Comparison of ENCODE assay signal across 8 mouse cellular contexts in the genomic region with DNA sequence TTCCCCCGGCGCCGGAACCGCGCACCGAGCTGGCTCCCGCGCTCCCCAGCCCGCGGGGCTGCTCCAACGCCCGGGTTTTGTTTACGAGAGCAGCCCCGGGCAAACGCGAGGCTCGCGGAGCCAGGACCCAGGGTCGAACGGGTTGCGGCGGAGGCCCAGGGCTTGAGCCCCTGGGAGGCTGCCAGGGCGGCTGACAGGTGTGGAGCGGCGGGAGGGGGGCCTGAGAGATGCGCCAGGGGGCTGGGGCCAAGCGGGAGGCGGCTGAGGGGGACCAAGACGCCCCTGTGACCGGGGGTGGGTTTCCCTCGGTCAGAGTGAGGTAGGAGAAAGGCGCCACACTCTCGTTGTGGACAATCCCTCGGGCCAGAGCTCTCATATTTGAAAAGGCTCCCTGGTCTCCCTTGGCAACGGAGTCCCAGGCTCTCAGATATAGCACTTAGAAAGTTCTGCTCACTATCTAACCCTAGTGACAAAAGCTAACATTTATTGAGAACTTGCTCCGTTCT. TPM values are rescaled to one million over a fixed set of nuclear protein-coding genes. Genes with fewer than 3 reads are reported as not detected.
DNase-seq lines count a peak whose midpoint lies in the region; ATAC-seq and TF ChIP-seq lines count a peak whose summit lies in the region.

No protein-coding gene starts in this region.

- no peak for DNase-seq in kidney, adult 18-20 months
- peak; percentile 19 for DNase-seq in ES-CJ7 (ENCODE audit: low read depth, low spot score)
- DNase-seq in left cerebral cortex, postnatal 4 days = peak; percentile 73
- DNase-seq in urinary bladder, postnatal 25 days (ENCODE audit: low spot score) = no peak

- peaks cover 29% of the 10 kb centered on the region for H3K27me3 ChIP-seq in kidney, embryonic 14.5 days (ENCODE audit: control insufficient read depth, insufficient read depth, low read length)
- no peaks in the 10 kb centered on the region for H3K27me3 ChIP-seq in forebrain, embryonic 16.5 days (replicated peaks; ENCODE audit: control insufficient read depth, insufficient read depth, low read length)
- peaks cover 47% of the 10 kb centered on the region for H3K27me3 ChIP-seq in myocyte (ENCODE audit: control insufficient read depth, insufficient read depth, insufficient read length)

- peak overlapping the region; percentile 97 for H3K4me2 ChIP-seq in kidney, embryonic 14.5 days (replicated peaks; ENCODE audit: low read depth, low read length)
- peak overlapping the region; percentile 77 for H3K4me2 ChIP-seq in forebrain, embryonic 16.5 days (ENCODE audit: low read length)
- H3K4me2 ChIP-seq in myocyte (ENCODE audit: low read depth) = peak overlapping the region; percentile 60

- no peak overlapping the region for H3K27ac ChIP-seq in kidney, embryonic 14.5 days (ENCODE audit: low read depth, low read length)
- H3K27ac ChIP-seq in brown adipose tissue, adult 24 weeks (replicated peaks; ENCODE audit: low read depth, low read length) = no peak overlapping the region
- H3K27ac ChIP-seq in forebrain, embryonic 16.5 days (ENCODE audit: low read length) = peak overlapping the region; percentile 95

- H3K36me3 ChIP-seq in kidney, embryonic 14.5 days (ENCODE audit: control insufficient read depth, insufficient read depth, low read length) = no peaks in the 10 kb centered on the region
- no peaks in the 10 kb centered on the region for H3K36me3 ChIP-seq in forebrain, embryonic 16.5 days (ENCODE audit: control insufficient read depth, insufficient read depth)
- no peaks in the 10 kb centered on the region for H3K36me3 ChIP-seq in myocyte (ENCODE audit: control insufficient read depth, insufficient read depth)

- peak overlapping the region; percentile 68; the same call in 1 of the 2 replicates for H3K9ac ChIP-seq in kidney, embryonic 14.5 days (ENCODE audit: low read depth, low read length)
- H3K9ac ChIP-seq in forebrain, embryonic 16.5 days (replicated peaks; ENCODE audit: low read depth, low read length) = peak overlapping the region; percentile 97

- H3K4me3 ChIP-seq in kidney, embryonic 14.5 days (ENCODE audit: low read length) = peak overlapping the region; percentile 70
- H3K4me3 ChIP-seq in brown adipose tissue, adult 24 weeks (ENCODE audit: insufficient read depth, low read depth, low read length) = peak overlapping the region; percentile 60
- peak overlapping the region; percentile 86 for H3K4me3 ChIP-seq in forebrain, embryonic 16.5 days (replicated peaks; ENCODE audit: low read length)
- H3K4me3 ChIP-seq in myocyte = no peak overlapping the region

- intact Hi-C loops in left cerebral cortex, postnatal 4 days (cut with DNase I) = loop anchor here (5.0 to 10.0 kb wide), 5 partner anchors 110 to 730 kb away; partner anchors contain the start of gene Cep83

- H3ac ChIP-seq in myocyte (ENCODE audit: control insufficient read depth, insufficient read length) = peak overlapping the region; percentile 1

- 0 out of 2 replicates have a peak, but pooled peaks cover 5% of the 10 kb centered on the region for H3K4me1 ChIP-seq in kidney, embryonic 14.5 days (ENCODE audit: control insufficient read depth, insufficient read depth, low read length)
- H3K4me1 ChIP-seq in brown adipose tissue, adult 24 weeks (ENCODE audit: control insufficient read depth, insufficient read depth, insufficient read length, low read length) = peaks cover 3% of the 10 kb centered on the region; the same call in 1 of the 2 replicates
- peaks cover 41% of the 10 kb centered on the region for H3K4me1 ChIP-seq in forebrain, embryonic 16.5 days (replicated peaks; ENCODE audit: control insufficient read depth, insufficient read depth, low read length)

- no peaks in the 10 kb centered on the region for H3K9me3 ChIP-seq in kidney, embryonic 14.5 days (ENCODE audit: control insufficient read depth, low read length)
- H3K9me3 ChIP-seq in forebrain, embryonic 16.5 days (ENCODE audit: control insufficient read depth, low read length) = no peaks in the 10 kb centered on the region

- WGBS in kidney, embryonic 14.5 days = under 1% methylated on average over 36 of the region's 36 CpGs
- 0% methylated on average over 36 of the region's 36 CpGs for WGBS in forebrain, embryonic 16.5 days

- no peaks in the 10 kb centered on the region for H3K79me2 ChIP-seq in myocyte (ENCODE audit: control insufficient read depth, insufficient read depth)

- peak; percentile 2; the same call in 1 of the 2 replicates for ATAC-seq in kidney, embryonic 14.5 days (ENCODE audit: low FRiP score, low TSS enrichment)
- ATAC-seq in forebrain, embryonic 16.5 days = peak; percentile 6

- TF ChIP-seq POLR2A in myocyte (IDR thresholded peaks at IDR 0.05; ENCODE audit: insufficient read length, low read depth) = no peak

TF ChIP-seq in myocyte, 11 proteins besides CTCF, POLR2A, EP300 and RAD21:
- TF ChIP-seq CEBPB (IDR thresholded peaks at IDR 0.05; ENCODE audit: insufficient read depth, poor library complexity, severe bottlenecking) = no peak
- TF ChIP-seq REST (IDR thresholded peaks at IDR 0.05; ENCODE audit: insufficient read depth, insufficient read length) = no peak
- TF ChIP-seq MYOG (IDR thresholded peaks at IDR 0.05; ENCODE audit: control insufficient read depth in 1 of 3, insufficient read depth in 1 of 3, insufficient read length in 2 of 3, low read depth in 2 of 3) = peak in 1 of 3 experiments; percentile 13

RNA-seq across cellular contexts. Expression of gene Plxnc1, which starts 0.6 kb away (rescaled TPM):
- polyA plus RNA-seq in kidney, embryonic 14.5 days (2014; fragmentation: Nextera tagmentation; extraction: Ambion mirVana) = 2.3 and 3.9 TPM in 2 replicates
- polyA plus RNA-seq in brown adipose tissue, adult 24 weeks (2012; ENCODE audit: insufficient read depth, insufficient read length, missing spikeins) = 0.50 and 1.1 TPM in 2 replicates
- polyA plus RNA-seq in forebrain, embryonic 16.5 days (2015; fragmentation: Nextera tagmentation; extraction: Ambion mirVana) = 9.5 and 11.1 TPM in 2 replicates
- 10 to 100 TPM; 58.4 to 67.3 TPM for total RNA-seq in left cerebral cortex, postnatal 4 days (2021)
- not detected for polyA plus RNA-seq in myocyte (2012; fragmentation: generic; extraction: Trizol)

Comparison
In these comparisons a context has a peak if more than half of its experiments do, and no peak if none do; other contexts are left out.
1. DNase-seq: peak in ES-CJ7 (single experiment) and left cerebral cortex, postnatal 4 days (single experiment); none in kidney, adult 18-20 months (single experiment) and urinary bladder, postnatal 25 days (single experiment).
2. Peak in every context shown above with its lines, with median percentiles within 50 percentile points of each other: H3K4me2 ChIP-seq.